Mouse (Mus musculus) midbrain, embryonic 10.5 days (tissue): ENCODE data around the gene Lmln. TPM values are rescaled to one million over a fixed set of nuclear protein-coding genes. Genes with fewer than 3 reads are reported as not detected.
"Not testable (repeated sequence)": the region's sequence is repeated elsewhere in the genome, so short reads cannot be mapped to it uniquely, and the experiment has no call there.

Experiments used
- DNase-seq: peaks from one replicate; pipeline ENCODE4 v3.0.0-alpha.2; 2017; ENCODE audit warnings: low spot score
- H3K27ac ChIP-seq: fragments of 300-500 bp; sonication (generic); replicated peaks from 2 replicates; pipeline ENCODE4 v1.5.1; 2016; ENCODE audit warnings: mild to moderate bottlenecking
- H3K27me3 ChIP-seq: fragments of 300-500 bp; sonication (generic); 2 replicates; pipeline ENCODE4 v1.6.1; 2016; ENCODE audit warnings: low read depth, mild to moderate bottlenecking; ENCODE audit not compliant: poor library complexity, severe bottlenecking
- H3K36me3 ChIP-seq: fragments of 300-500 bp; sonication (generic); 2 replicates; pipeline ENCODE4 v1.6.1; 2016; ENCODE audit warnings: mild to moderate bottlenecking, moderate library complexity
- H3K4me1 ChIP-seq: fragments of 300-500 bp; sonication (generic); 2 replicates; pipeline ENCODE4 v1.6.1; 2016
- H3K4me3 ChIP-seq: fragments of 300-500 bp; sonication (generic); 2 replicates; pipeline ENCODE4 v1.5.1; 2016; ENCODE audit warnings: mild to moderate bottlenecking, moderate library complexity
- H3K9me3 ChIP-seq: fragments of 300-500 bp; sonication (generic); replicated peaks from 2 replicates; pipeline ENCODE4 v1.6.1; 2016; ENCODE audit warnings: mild to moderate bottlenecking
- WGBS: fragments of 180-500 bp; shearing (Covaris S2); methylation state at CpG from one replicate; pipeline ENCODE4 v1.1.7; 2016; 5-methylcytosine and 5-hydroxymethylcytosine counted together
- polyA plus RNA-seq: library from polyadenylated mRNA; unstranded; fragments of >200 nt; fragmentation: Nextera tagmentation; extraction: Ambion mirVana; gene quantifications from 2 replicates; pipeline ENCODE4 v1.2.1, GENCODE M21; 2016

Lmln gene
- polyA plus RNA-seq, 1 experiment from 2014 or later: 3.8 TPM

DNA sequence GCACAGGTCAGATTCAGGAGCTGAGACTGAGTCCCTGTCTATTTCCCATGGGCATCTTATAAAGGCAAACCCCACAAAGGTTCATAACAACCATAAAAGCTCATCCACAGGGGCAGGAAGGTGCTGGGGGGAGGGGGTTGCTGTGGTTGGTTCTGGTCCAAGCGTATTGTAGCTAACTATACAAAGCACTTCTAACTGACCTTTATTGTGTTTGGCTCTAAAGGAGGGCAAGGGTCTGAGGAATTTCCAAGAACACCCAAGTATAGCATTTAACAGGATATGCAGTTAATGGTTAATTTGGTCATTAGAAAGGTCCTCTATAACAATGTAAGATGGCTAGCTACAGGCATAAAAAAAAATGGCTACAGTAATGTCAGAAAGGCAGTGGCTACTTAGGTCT is 19.6 kb upstream of the Lmln start:
- no peaks in the 10 kb centered on the region for H3K9me3 ChIP-seq
- H3K27ac ChIP-seq: no peak overlapping the region
- no peak for DNase-seq
- WGBS: 83% methylated on average over 1 of the region's 1 CpGs
- no peaks in the 10 kb centered on the region for H3K4me1 ChIP-seq
- H3K27me3 ChIP-seq: no peaks in the 10 kb centered on the region
- H3K4me3 ChIP-seq: no peak overlapping the region
- no peaks in the 10 kb centered on the region for H3K36me3 ChIP-seq

GRCm38 (mm10) chr16:33043268-33043667 is 19.1 kb upstream of the Lmln start:
- Histone ChIP-seq H3K9me3 (no peaks in the 10 kb centered on the region), H3K4me1 (no peaks in the 10 kb centered on the region), H3K27me3 (no peaks in the 10 kb centered on the region), H3K4me3 (no peak overlapping the region), H3K36me3 (0 out of 2 replicates have a peak, but pooled peaks cover 1% of the 10 kb centered on the region), H3K27ac (no peak overlapping the region)
- no peak for DNase-seq
- WGBS: 77% methylated on average over 2 of the region's 2 CpGs

DNA sequence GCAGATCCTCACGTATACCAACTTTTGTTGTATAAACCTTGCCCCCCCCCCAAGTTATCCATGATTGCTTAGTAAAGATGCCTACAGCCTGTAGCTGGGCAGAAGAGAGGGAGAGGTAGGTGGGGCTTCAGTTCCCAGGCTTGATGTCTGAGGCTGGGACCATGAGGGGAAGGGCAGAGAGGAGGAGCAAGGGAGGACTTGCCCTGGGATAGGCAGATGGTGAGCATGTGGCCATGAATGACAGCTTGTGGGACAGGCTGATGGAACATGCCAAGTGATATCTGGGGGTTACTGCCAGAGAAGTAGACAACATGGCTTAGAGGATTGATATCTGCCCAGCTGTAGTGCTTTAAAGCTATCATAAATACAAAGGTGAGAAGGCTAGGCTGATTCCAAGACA is 14.3 kb upstream of the Lmln start:
- H3K4me1 ChIP-seq: no peaks in the 10 kb centered on the region
- WGBS: 89% methylated on average over 1 of the region's 1 CpGs
- H3K27me3 ChIP-seq: no peaks in the 10 kb centered on the region
- no peaks in the 10 kb centered on the region for H3K9me3 ChIP-seq
- no peak for DNase-seq
- H3K4me3 ChIP-seq: no peak overlapping the region
- no peak overlapping the region for H3K27ac ChIP-seq
- peaks cover 10% of the 10 kb centered on the region for H3K36me3 ChIP-seq

DNA sequence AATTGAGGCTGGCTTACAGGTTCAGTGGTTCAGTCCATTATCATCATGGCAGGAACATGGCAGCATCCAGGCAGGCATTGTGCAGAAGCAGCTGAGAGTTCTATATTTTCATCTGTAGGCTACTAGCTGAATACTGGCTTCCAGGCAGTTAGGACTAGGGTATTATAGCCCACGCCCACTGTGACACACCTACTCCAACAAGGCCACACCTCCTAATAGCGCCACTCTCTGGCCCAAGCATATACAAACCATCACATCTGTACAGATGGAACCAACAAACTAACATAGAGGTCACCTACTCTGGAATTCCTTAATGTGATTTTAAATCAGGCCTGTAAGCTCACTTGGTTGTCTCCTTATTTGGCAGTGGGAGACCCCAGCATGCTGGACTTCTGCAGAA is 13.6 kb upstream of the Lmln start:
- no peak overlapping the region for H3K4me3 ChIP-seq
- WGBS: 85% methylated on average over 2 of the region's 2 CpGs
- H3K36me3 ChIP-seq: peaks cover 10% of the 10 kb centered on the region
- no peaks in the 10 kb centered on the region for H3K27me3 ChIP-seq
- no peak for DNase-seq
- no peak overlapping the region for H3K27ac ChIP-seq
- H3K4me1 ChIP-seq: no peaks in the 10 kb centered on the region
- H3K9me3 ChIP-seq: no peaks in the 10 kb centered on the region

DNA sequence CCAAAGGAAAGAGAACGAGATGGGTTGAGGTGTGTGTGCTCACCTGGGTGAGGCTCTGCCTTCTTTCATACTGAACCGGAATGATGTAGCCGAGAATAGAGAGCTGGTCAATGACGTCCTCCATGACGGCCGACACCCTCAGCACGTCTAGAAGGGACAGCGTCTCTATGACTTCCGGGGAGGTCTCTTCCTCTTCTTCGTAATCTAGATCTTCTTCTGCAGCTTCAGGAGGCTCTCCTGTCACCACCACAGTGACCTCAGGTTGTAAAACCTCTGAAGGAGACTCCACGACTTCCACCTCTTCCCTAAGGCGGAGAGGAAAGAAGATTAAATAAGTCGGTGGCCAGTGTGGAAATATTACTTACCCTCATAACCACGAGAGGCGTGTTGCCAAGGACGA is 12.5 kb upstream of the Lmln start:
- no peak for DNase-seq
- no peak overlapping the region for H3K4me3 ChIP-seq
- H3K36me3 ChIP-seq: peaks cover 10% of the 10 kb centered on the region
- no peak overlapping the region for H3K27ac ChIP-seq
- WGBS: 94% methylated on average over 16 of the region's 16 CpGs
- H3K27me3 ChIP-seq: no peaks in the 10 kb centered on the region
- no peaks in the 10 kb centered on the region for H3K4me1 ChIP-seq
- no peaks in the 10 kb centered on the region for H3K9me3 ChIP-seq

GRCm38 (mm10) chr16:33053141-33053540 is 9.2 kb upstream of the Lmln start:
- DNase-seq: no peak
- WGBS: 81% methylated on average over 5 of the region's 5 CpGs
- peaks cover 15% of the 10 kb centered on the region for H3K36me3 ChIP-seq

DNA sequence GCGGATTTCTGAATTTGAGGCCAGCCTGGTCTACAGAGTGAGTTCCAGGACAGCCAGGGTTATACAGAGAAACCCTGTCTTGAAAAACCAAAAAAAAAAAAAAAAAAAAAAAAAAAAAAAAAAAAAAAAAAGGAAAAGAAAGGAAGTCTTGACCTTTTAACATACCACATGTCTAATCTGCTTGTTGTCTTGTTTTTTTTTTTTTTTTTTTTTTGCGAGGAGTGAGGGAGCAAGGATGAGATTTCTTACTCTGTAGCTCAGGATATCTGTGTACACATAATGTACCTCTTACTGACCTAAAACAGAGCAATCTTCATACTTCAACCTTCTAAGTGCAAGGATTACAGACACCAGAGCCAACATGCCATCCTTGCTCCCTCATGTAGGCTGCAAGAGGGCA is 7.4 kb upstream of the Lmln start:
- not testable (repeated sequence) for H3K4me3 ChIP-seq, DNase-seq, H3K27ac ChIP-seq, H3K27me3 ChIP-seq, H3K9me3 ChIP-seq
- WGBS: 83% methylated on average over 2 of the region's 2 CpGs
- H3K36me3 ChIP-seq: peaks cover 25% of the 10 kb centered on the region
- H3K4me1 ChIP-seq: peaks cover 24% of the 10 kb centered on the region

More at GRCm38 (mm10) chr16:33053141-33053540, 9.2 kb upstream of the Lmln start:
- H3K4me3 ChIP-seq: no peak overlapping the region
- no peak overlapping the region for H3K27ac ChIP-seq
- H3K27me3 ChIP-seq: no peaks in the 10 kb centered on the region
- H3K4me1 ChIP-seq: peaks cover 11% of the 10 kb centered on the region
- no peaks in the 10 kb centered on the region for H3K9me3 ChIP-seq

GRCm38 (mm10) chr16:33055655-33056054 is 6.7 kb upstream of the Lmln start:
- peak overlapping the region; percentile 90 for H3K4me3 ChIP-seq
- DNase-seq: no peak
- peaks cover 31% of the 10 kb centered on the region for H3K36me3 ChIP-seq
- WGBS: 27% methylated on average over 10 of the region's 10 CpGs
- peak overlapping the region; percentile 97 for H3K27ac ChIP-seq
- H3K9me3 ChIP-seq: no peaks in the 10 kb centered on the region
- H3K4me1 ChIP-seq: peaks cover 24% of the 10 kb centered on the region
- H3K27me3 ChIP-seq: no peaks in the 10 kb centered on the region

DNA sequence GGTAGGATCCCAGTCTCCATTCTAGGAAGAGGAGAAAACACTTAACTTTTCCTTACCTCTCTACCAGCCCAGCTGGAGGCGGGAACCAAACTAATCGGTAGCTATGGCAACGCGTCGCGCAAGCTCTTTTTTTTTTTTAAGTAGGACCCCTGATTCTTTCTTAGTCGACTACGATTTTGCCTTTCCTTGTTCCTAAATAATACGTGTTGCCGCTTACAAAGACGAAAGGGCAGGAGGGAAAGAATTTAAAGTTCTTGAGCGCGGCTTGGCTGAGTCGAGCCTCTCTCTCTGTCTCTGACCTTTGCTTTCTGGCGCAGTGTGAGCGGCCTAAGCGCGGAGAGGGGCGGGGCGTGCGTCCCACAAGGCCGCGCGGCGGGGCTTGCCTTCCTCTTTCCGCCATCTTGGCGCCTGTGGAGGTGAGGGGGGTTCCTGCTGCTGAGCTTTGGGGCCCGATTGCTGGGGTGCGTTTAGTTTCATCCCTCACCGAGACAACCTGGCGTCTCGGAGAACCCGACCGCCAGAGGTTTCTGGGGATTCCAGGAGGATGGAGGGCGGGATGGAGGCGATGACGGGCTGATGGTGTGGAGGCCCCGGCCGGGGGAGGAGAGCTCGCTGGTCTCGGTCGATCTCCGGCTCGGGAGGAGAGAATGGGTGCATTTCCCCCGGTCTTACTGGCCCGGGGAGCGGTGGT is 6.1 kb upstream of the Lmln start, which contains the start of the genes Iqcg and Rpl35a:
Gene Iqcg (minus strand): TSS at position 124 of the 691 bp plus-strand sequence.
Gene Rpl35a (plus strand): TSS at position 359 of the 691 bp plus-strand sequence.
- peak; percentile 90 for DNase-seq
- H3K9me3 ChIP-seq: no peaks in the 10 kb centered on the region
- peaks cover 24% of the 10 kb centered on the region for H3K4me1 ChIP-seq
- peak within 1 kb of the TSS; percentile 90 for H3K4me3 ChIP-seq
- H3K27me3 ChIP-seq: no peaks in the 10 kb centered on the region
- H3K27ac ChIP-seq: peak within 1 kb of the TSS; percentile 97
- peaks cover 36% of the 10 kb centered on the region for H3K36me3 ChIP-seq
- whole genome bisulfite sequencing: under 1% methylated on average over 47 of the region's 47 CpGs

- H3K4me3 ChIP-seq: peak overlapping the region; percentile 90
- no peaks in the 10 kb centered on the region for H3K9me3 ChIP-seq
- H3K36me3 ChIP-seq: peaks cover 36% of the 10 kb centered on the region
- no peak for DNase-seq
- under 1% methylated on average over 24 of the region's 24 CpGs for WGBS
- H3K27ac ChIP-seq: peak overlapping the region; percentile 97
- H3K27me3 ChIP-seq: no peaks in the 10 kb centered on the region
- H3K4me1 ChIP-seq: peaks cover 27% of the 10 kb centered on the region
Measured at GRCm38 (mm10) chr16:33056786-33057185, 5.5 kb upstream of the Lmln start.

DNA sequence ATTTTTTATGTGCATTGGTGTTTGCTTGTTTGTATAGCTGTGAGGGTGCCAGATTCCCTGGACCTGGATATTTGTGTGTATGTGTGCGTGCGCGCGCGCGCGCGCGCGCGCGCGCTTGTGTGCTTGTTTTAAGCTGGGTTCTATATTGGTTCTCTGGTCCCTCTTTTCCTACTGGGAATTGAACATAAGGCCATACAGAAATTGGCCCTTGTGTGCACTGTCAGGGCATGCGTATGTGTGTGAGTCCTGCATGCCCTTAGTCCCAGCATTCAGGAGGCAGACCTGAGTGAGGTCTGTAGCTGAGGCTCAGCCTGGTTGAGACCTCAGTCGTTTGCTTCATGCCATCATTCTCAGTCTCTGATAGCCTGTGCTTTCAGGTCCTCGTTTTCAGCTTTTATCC is 4.3 kb upstream of the Lmln start:
- WGBS: 95% methylated on average over 16 of the region's 16 CpGs
- Histone ChIP-seq H3K27ac (no peak overlapping the region), H3K4me1 (peaks cover 35% of the 10 kb centered on the region), H3K36me3 (peaks cover 36% of the 10 kb centered on the region), H3K27me3 (no peaks in the 10 kb centered on the region), H3K4me3 (peak overlapping the region; percentile 90), H3K9me3 (no peaks in the 10 kb centered on the region)
- no peak for DNase-seq

GRCm38 (mm10) chr16:33058656-33059055 is 3.7 kb upstream of the Lmln start:
- peaks cover 41% of the 10 kb centered on the region for H3K4me1 ChIP-seq
- not testable (repeated sequence) for H3K9me3 ChIP-seq, H3K27ac ChIP-seq, DNase-seq, H3K27me3 ChIP-seq
- 93% methylated on average over 9 of the region's 9 CpGs for WGBS
- peaks cover 36% of the 10 kb centered on the region for H3K36me3 ChIP-seq
- H3K4me3 ChIP-seq: peak overlapping the region; percentile 90; the same call in 1 of the 2 replicates

GRCm38 (mm10) chr16:33059471-33059870 is 2.9 kb upstream of the Lmln start:
- 90% methylated on average over 1 of the region's 1 CpGs for WGBS

More at GRCm38 (mm10) chr16:33059471-33059870, 2.9 kb upstream of the Lmln start:
- H3K4me1 ChIP-seq: peaks cover 47% of the 10 kb centered on the region
- no peak overlapping the region for H3K4me3 ChIP-seq
- H3K9me3 ChIP-seq: no peaks in the 10 kb centered on the region
- H3K36me3 ChIP-seq: peaks cover 36% of the 10 kb centered on the region
- no peak overlapping the region for H3K27ac ChIP-seq
- no peaks in the 10 kb centered on the region for H3K27me3 ChIP-seq
- no peak for DNase-seq
